Mouse (Mus musculus): ENCODE results near the gene H3f3b.

The H3f3b gene

GRCm38 (mm10) chr11:115999538-116000143 lies 28.1 kb downstream of the H3f3b start:
- DNase-seq (ENCODE audit: low spot score) = no peak

GRCm38 (mm10) chr11:115999027-115999426 lies 28.7 kb downstream of the H3f3b start:
- no peak for DNase-seq (ENCODE audit: low spot score)

GRCm38 (mm10) chr11:115997662-115998061 lies 30.1 kb downstream of the H3f3b start:
- DNase-seq (ENCODE audit: low spot score) = no peak

GRCm38 (mm10) chr11:115997047-115997446 lies 30.7 kb downstream of the H3f3b start:
- no peak for DNase-seq (ENCODE audit: low spot score)

- DNase-seq (ENCODE audit: low spot score) = no peak
Measured at GRCm38 (mm10) chr11:115995256-115995655, 32.5 kb downstream of the H3f3b start.

GRCm38 (mm10) chr11:115992098-115992497 lies 35.7 kb downstream of the H3f3b start:
- DNase-seq (ENCODE audit: low spot score) = no peak

- DNase-seq (ENCODE audit: low spot score) = no peak
Measured at GRCm38 (mm10) chr11:115989686-115990085, 38.1 kb downstream of the H3f3b start.

GRCm38 (mm10) chr11:115983291-115983690 lies 44.5 kb downstream of the H3f3b start:
- no peak for DNase-seq (ENCODE audit: low spot score)

- DNase-seq (ENCODE audit: low spot score) = no peak
Measured at GRCm38 (mm10) chr11:115982472-115982871, 45.3 kb downstream of the H3f3b start.

GRCm38 (mm10) chr11:115975544-115975943 lies 52.2 kb downstream of the H3f3b start:
- DNase-seq (ENCODE audit: low spot score) = no peak

GRCm38 (mm10) chr11:115975083-115975420 lies 52.7 kb downstream of the H3f3b start:
- no peak for DNase-seq (ENCODE audit: low spot score)

- peak; percentile 70 for DNase-seq (ENCODE audit: low spot score)
Measured at GRCm38 (mm10) chr11:115974309-115975082, 53.3 kb downstream of the H3f3b start, which contains the start of gene Itgb4. Itgb4 (plus strand) TSS chr11:115974709.
